Mouse (Mus musculus) heart, postnatal 0 days (tissue): ENCODE data around the gene Tjp3.

Experiments used
- CTCF ChIP-seq: IDR thresholded peaks from 2 replicates; pipeline ENCODE4 v1.5.1; 2016; ENCODE audit warnings: antibody characterized with exemption, control low read depth, low read depth
- EP300 ChIP-seq: IDR thresholded peaks from 2 replicates; pipeline ENCODE4 v1.6.1; 2016; ENCODE audit warnings: antibody characterized with exemption, low read depth

DNA sequence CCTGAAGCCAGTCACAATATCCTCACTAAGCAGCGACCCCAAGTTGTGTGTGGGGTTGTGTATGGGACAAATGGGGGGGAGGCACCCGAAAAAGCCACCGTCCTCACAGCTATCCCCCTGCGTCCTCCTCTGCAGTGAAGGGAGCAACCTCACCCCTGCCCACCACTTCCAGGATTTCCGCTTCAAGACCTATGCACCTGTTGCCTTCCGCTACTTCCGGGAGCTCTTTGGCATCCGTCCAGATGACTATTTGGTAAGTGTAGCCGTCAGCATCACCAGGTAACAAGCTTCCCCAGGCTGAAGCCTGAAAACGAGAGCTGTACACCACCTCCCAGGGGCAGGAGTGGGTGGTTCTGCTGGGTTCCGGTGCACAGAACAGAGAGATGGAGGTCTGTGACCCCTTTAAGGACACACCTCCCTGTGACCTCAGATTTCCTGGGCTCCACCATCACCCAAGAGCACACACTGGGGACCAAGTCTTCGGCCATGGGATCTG, 14.8 kb upstream of the Tjp3 start:
- TF ChIP-seq EP300, result no peak
- no peak for TF ChIP-seq CTCF
